Mouse (Mus musculus): ENCODE measurements around the gene Kcna5. TPM values are rescaled to one million over a fixed set of nuclear protein-coding genes. Genes with fewer than 3 reads are reported as not detected.

The Kcna5 gene
- polyA plus RNA-seq, 1 experiment from 2014 or later = 2.4 TPM

- Histone ChIP-seq H3K4me2 (replicated peaks; ENCODE audit: low read depth) (no peak overlapping the region), H3K4me1 (replicated peaks; ENCODE audit: control insufficient read depth, insufficient read depth, low read length) (no peaks in the 10 kb centered on the region), H3K9me3 (ENCODE audit: control insufficient read depth) (0 out of 2 replicates have a peak, but pooled peaks cover 3% of the 10 kb centered on the region), H3K36me3 (ENCODE audit: control insufficient read depth, insufficient read depth) (no peaks in the 10 kb centered on the region), H3K27me3 (replicated peaks; ENCODE audit: control insufficient read depth, insufficient read depth, low read length) (no peaks in the 10 kb centered on the region), H3K9ac (ENCODE audit: low read depth, low read length) (no peak overlapping the region), H3K4me3 (ENCODE audit: low read depth, low read length) (no peak overlapping the region), H3K27ac (ENCODE audit: low read depth, low read length) (no peak overlapping the region)
- no peak for ATAC-seq
- 33% methylated on average over 6 of the region's 6 CpGs for WGBS
- no peak for TF ChIP-seq CTCF (IDR thresholded peaks at IDR 0.05; ENCODE audit: low read depth)
Measured at GRCm38 (mm10) chr6:126497173-126497839, 37.9 kb downstream of the Kcna5 start.

- Histone ChIP-seq H3K4me1 (replicated peaks; ENCODE audit: control insufficient read depth, insufficient read depth, low read length) (no peaks in the 10 kb centered on the region), H3K27ac (ENCODE audit: low read depth, low read length) (no peak overlapping the region), H3K27me3 (replicated peaks; ENCODE audit: control insufficient read depth, insufficient read depth, low read length) (no peaks in the 10 kb centered on the region), H3K9me3 (ENCODE audit: control insufficient read depth) (no peaks in the 10 kb centered on the region), H3K4me3 (ENCODE audit: low read depth, low read length) (no peak overlapping the region), H3K36me3 (ENCODE audit: control insufficient read depth, insufficient read depth) (no peaks in the 10 kb centered on the region), H3K9ac (ENCODE audit: low read depth, low read length) (no peak overlapping the region), H3K4me2 (replicated peaks; ENCODE audit: low read depth) (no peak overlapping the region)
- 34% methylated on average over 4 of the region's 4 CpGs for WGBS
- no peak for TF ChIP-seq CTCF (IDR thresholded peaks at IDR 0.05; ENCODE audit: low read depth)
- no peak for ATAC-seq
Measured at GRCm38 (mm10) chr6:126487136-126487535, 48.1 kb downstream of the Kcna5 start.

- H3K9ac ChIP-seq (ENCODE audit: low read depth, low read length) = no peak overlapping the region
- WGBS = 44% methylated on average over 4 of the region's 4 CpGs
Measured at GRCm38 (mm10) chr6:126484887-126485286, 50.3 kb downstream of the Kcna5 start.

GRCm38 (mm10) chr6:126483264-126483867 is 51.8 kb downstream of the Kcna5 start:
- TF ChIP-seq CTCF (IDR thresholded peaks at IDR 0.05; ENCODE audit: low read depth) = no peak
- no peak overlapping the region for H3K27ac ChIP-seq (ENCODE audit: low read depth, low read length)
- 77% methylated on average over 11 of the region's 11 CpGs for WGBS
- no peak overlapping the region for H3K9ac ChIP-seq (ENCODE audit: low read depth, low read length)
- no peak for ATAC-seq
- H3K9me3 ChIP-seq (ENCODE audit: control insufficient read depth) = no peaks in the 10 kb centered on the region
- no peak overlapping the region for H3K4me2 ChIP-seq (replicated peaks; ENCODE audit: low read depth)
- no peaks in the 10 kb centered on the region for H3K27me3 ChIP-seq (replicated peaks; ENCODE audit: control insufficient read depth, insufficient read depth, low read length)
- no peak overlapping the region for H3K4me3 ChIP-seq (ENCODE audit: low read depth, low read length)
- H3K36me3 ChIP-seq (ENCODE audit: control insufficient read depth, insufficient read depth) = no peaks in the 10 kb centered on the region
- no peaks in the 10 kb centered on the region for H3K4me1 ChIP-seq (replicated peaks; ENCODE audit: control insufficient read depth, insufficient read depth, low read length)

More at GRCm38 (mm10) chr6:126484887-126485286, 50.3 kb downstream of the Kcna5 start:
- TF ChIP-seq CTCF (IDR thresholded peaks at IDR 0.05; ENCODE audit: low read depth) = no peak
- Histone ChIP-seq H3K4me2 (replicated peaks; ENCODE audit: low read depth) (no peak overlapping the region), H3K36me3 (ENCODE audit: control insufficient read depth, insufficient read depth) (no peaks in the 10 kb centered on the region), H3K27me3 (replicated peaks; ENCODE audit: control insufficient read depth, insufficient read depth, low read length) (no peaks in the 10 kb centered on the region), H3K4me1 (replicated peaks; ENCODE audit: control insufficient read depth, insufficient read depth, low read length) (no peaks in the 10 kb centered on the region), H3K9me3 (ENCODE audit: control insufficient read depth) (no peaks in the 10 kb centered on the region), H3K27ac (ENCODE audit: low read depth, low read length) (no peak overlapping the region), H3K4me3 (ENCODE audit: low read depth, low read length) (no peak overlapping the region)
- no peak for ATAC-seq

Other genes starting within 250 kb of the Kcna5 start
- gene Kcna1, start 111.0 kb upstream of the Kcna5 start, polyA plus RNA-seq (2015; fragmentation: Nextera tagmentation; extraction: Ambion mirVana) = 0.10 and 0.16 TPM in 2 replicates
- 1.1 TPM in 2 replicates for gene Kcna6, start 205.3 kb upstream of the Kcna5 start, polyA plus RNA-seq (2015; fragmentation: Nextera tagmentation; extraction: Ambion mirVana)